Mouse (Mus musculus) cerebellum, adult 9-11 months (tissue): ENCODE measurements around the gene Astn2.
A peak's percentile ranks its signal among the peaks of the same experiment; 100 is the strongest.

Source experiments
- DNase-seq: peaks from one replicate; pipeline ENCODE4 v3.0.0; 2022

The Astn2 gene

DNA sequence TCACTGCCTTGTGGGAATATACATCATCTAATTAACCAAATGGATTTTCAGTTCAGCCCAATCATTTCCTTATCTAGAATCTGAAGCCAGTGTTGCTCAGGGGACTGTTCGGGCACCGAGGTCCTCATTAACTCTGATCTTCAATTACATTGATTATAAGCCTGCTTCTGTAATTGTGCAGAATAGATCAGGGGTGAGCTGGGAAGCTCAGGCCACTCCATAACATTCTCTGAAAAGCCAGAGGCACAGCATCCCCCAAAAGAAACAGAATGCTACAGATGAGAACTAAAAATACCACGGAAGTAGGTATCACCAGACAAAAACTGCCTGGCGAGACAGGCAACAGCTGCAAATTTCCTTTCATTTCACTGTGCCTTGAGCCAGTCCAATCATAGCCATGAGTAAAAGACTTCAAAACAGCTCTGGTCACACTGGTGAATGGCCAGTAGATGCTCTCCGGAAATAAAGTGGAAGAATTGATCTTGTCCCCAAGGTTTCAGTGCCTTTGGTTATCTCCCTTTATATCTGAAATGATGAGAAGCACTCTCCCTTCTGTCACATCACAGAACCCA lies 445.1 kb downstream of the Astn2 start:
- no peak for DNase-seq

DNA sequence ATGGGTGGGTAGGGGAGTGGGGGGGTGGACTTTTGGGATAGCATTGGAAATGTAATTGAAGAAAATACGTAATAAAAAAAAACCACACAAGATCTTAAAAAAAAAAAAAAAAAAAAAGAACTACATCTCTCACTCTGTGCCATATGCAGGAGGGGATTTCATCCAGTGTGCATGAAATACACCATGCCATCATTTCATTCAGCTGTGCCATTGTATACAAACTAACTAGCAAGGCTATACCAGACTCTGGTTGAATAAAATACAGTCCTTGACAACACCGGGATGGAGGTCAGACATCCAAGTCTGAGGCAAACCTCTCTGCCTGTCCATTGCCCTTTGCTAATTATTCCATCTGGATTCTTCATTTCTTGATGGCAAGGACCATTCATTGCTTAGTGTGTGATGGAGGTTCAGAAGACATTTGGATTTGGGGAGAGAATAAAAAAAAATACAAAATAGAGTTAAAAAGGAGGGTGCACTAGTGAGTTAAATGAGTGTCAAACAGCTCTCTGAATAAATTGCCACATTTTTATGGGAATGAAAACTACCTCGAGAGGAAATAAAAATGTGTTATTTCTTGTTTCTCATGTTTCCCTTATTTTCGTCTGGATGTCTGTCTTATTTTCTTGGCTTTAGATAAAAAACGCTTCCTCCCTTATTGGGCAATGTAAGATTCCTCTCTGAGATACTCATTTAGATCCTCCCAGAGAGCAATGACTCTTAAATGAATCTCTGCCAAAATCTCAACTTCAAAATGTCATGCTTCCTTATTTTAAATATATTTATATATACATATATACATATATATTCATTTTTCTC lies 445.8 kb downstream of the Astn2 start:
- no peak for DNase-seq

DNA sequence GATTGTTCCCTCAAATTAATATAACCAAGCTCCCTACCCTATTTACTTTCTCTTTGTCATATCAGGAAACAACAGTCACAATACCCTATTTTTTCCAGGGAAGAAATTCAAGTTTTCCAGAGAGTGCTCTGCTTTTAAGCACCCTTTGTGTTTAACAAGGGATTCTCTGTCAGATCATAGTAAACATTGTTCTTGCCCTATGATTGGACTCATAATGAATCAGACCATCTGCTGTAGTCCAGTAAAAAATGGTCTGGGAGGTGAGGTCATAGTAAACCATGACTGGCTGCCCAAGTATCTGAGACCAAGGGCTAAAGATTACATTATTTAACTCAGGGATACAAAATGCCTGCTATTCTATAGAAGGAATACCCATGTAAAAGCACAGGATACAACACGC lies 452.5 kb downstream of the Astn2 start:
- no peak for DNase-seq

DNA sequence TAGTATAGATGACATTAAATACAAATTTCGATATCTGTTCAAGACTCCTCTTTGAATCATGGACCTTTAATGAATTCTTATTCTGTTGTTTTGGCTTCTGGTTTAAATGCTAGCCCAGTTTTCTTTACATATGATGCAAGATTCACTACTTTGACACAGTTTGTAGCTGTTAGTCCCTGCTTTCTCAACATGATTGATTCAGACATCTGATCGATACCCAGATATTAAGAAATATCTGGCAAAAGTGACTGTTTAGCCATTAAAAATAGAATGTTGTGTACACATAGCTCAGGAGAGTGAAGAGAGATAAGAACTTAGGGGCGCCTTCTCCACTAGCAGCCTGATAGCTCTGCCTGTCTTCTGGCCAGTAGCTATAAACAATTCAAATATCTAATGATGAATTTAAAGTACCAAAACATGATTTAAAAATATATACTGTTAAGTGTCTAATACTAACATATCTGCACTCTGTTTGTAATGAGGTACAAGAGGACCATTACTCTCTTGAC lies 457.2 kb downstream of the Astn2 start:
- no peak for DNase-seq

DNA sequence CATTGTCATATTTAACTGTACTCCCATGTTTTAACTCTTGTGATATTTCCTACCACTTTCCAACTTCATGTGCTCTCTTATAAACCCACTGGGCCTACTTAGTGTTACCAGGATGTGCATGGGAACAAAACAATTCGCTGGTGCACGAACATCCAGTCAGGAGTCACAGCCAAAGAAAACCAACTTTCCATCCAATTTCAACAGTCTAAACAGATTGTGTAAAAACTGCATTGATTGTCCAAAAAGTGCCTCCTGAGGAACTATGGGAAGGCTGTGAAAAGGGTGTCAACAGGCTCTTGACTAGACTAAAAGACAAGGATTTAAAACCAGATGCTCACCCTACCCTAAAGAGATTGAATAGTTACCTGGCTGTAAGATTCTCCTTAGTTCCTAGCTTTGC lies 458.4 kb downstream of the Astn2 start:
- DNase-seq, result no peak

DNA sequence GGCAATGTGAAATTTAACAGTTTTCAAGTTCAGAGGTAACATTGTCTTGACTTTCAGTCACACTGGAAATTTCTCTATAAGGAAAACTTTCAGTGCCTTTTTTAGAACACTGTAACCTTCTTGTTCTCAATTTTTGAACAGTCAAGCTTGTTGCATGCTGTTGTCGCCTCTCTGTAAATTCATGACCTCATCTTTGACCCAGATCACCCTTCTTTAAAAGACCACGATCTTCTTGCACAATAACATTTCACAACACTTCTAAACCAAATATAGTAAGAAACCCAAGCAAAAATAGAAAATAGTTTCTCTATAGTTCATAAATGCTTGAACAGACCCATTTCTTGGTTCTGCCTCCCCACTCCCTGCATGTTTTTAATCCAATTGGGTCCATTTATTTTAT lies 473.5 kb downstream of the Astn2 start:
- DNase-seq, result no peak

DNA sequence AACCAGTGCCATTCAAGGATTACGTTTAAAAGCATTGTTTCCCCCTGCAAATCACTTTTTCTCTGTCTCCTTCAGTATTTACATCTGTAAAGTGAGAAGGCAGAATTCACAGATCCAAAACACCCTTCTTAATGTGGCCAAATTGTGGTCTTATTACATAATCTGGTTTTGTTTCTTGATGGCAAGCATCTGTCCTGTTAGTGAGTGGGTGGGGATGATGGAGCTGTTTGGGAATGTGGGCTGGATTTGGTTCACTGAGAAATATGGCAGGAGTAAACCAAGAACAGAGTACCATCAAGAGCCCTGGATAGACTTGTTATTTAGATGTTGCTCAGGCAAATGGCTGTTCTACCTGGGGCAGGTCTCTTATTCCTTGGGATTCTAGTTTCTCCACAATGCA lies 484.1 kb downstream of the Astn2 start:
- no peak for DNase-seq

DNA sequence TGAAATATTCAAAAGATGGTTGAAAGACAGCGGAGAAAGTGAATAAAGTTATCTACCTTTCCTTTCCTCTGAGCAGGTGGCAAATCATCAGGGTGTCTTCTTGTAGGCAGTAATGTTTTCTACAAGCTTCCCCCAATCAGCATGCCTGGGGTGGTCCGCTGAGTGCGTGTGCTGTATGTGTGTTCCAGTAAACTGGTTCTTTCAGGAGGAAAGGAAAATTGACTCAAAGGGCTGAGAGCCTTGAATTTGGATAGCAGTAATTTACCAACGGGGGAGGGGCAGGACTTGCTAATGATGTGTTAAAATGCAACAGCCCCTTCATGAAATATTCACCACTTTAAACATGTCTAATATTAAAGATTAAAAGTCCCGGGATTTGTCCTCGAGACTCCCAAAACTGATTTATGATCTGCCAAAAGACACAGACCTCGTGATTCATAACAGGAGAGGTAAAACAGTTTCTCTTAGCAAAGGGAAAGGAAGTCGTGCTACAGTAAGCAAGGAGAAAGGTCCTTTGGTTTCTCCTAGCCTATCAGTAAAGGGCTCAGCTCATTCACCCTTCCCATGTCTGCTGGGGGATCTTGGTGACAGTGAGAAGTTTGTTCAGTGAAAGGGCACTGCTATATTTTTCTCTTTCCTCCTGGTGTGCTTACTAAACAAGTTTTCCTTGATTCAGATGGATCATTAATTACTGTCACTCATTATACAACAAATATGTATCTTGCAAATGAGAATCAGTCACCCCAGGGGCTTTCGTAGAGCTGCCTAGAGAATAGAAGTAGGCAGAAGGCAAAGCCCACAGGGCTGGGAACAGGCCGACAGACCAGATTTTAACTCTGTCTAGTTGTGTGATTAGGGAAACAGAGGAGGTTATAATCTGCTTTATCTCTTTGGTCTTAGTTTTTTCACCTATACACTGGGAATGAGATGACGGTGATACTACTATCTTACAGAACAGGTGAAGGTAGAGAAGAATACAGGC lies 488.1 kb downstream of the Astn2 start:
- no peak for DNase-seq

DNA sequence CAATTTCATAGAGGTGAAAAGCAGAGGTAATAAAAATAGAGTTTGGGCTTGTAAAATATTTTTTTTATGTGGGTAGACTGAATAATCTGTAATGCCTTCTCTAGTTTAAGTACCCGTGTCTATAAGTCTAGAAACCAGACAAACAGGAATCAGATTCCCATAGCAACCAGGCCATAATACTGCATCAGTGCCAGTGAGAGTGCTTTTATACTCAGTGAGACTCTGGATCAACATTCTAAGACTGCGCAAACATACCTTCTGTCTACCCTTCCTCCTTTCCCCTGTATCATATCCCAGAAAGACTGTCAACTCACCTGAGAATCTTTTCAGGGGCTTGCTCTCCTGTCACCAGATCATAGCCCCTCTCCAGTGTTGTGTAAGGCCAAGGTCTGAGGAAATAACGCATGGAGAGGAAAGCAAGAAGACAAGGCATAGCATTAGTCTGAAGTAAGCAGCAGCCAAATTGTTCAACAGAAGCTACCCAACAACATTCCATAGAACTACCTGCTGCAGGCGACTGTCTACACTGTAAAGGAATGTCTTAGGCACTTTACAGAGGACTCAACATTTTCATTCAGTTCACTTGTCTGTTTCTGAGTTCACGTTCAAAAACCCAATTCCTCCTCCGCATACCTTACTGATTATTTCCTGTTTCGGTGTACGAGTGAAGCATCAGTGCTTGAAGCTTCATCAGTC lies 492.0 kb downstream of the Astn2 start:
- no peak for DNase-seq

DNA sequence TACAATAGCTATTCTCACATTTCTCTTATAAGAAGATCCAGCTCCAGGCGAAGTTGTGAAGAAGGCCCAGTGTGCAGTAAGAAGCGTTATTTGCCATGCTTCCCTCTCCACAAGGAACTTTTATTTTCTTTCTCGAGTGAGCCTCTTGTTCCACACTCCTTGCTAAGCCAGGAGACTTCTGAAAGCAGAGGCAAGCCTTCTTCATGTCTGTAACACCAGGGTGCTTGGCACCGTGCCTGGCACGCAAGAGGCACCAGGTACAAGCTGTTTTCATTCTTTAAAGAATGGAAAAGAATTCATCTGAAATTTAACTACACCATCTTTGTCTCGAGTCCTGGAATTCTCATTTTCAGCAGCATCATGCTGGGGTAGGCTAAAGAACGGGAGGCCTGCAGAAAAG lies 496.8 kb downstream of the Astn2 start:
- DNase-seq, result peak; percentile 69

DNA sequence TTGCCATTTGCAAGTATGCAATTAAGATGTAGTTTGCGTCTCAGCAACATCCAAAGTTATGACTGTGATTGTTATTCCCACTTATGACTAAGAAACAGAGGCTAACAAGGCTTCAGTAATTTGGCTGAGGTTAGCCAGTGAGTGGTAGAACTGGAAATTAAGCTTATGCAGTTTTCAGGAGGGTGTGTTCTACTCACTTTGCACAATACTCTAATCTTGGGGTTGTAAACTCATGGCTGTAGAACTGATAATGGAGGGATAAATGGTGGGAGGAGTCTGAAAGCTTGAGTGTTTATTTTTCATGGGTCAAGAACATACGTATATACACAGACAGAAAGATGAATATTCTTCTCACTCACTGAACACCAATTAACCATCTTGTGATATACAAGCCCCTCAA lies 499.4 kb downstream of the Astn2 start:
- no peak for DNase-seq

DNA sequence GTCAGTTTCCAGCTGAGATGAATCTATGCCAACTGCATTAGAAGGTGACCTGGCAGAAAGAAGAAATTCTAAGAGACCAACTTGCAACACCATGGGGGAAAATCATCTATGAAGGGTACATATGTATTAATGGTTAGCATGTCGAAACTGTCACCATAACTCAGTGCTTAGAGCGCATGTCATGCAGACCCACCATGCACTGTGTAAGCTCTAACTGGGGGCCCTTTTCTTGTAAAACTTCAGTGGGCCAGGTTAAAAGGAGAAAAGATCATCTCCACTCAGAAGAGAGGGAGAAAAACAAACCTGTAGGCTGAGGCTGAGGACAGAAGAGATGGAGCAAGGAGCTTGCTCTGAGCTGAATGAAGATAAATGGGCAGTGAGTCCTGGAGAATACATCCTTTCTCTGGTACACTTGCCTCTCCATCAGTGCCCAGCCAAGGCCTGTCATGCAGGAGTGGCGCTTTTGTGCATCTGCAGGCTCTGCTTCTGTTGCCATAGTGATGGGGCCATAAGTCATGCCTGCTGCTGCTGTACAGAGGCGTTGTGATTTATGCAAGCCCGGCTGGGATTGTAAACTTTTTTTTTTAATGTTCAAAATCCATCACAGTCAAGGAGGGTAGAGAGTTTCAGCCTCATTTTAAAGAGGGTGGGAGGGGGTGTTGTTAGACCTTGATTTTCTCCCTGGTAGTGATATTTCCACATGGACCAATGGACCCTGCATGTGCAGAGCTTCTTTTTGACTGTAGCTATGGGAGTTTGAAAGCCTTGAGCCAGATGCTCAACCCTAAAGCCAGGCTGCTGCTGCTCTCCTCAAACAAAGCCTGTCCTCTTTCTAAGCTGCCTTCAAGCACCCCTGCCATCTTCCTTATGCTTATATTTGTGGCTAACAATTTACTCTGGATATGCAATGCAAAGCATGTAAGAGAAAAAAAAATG lies 508.1 kb downstream of the Astn2 start:
- no peak for DNase-seq

DNA sequence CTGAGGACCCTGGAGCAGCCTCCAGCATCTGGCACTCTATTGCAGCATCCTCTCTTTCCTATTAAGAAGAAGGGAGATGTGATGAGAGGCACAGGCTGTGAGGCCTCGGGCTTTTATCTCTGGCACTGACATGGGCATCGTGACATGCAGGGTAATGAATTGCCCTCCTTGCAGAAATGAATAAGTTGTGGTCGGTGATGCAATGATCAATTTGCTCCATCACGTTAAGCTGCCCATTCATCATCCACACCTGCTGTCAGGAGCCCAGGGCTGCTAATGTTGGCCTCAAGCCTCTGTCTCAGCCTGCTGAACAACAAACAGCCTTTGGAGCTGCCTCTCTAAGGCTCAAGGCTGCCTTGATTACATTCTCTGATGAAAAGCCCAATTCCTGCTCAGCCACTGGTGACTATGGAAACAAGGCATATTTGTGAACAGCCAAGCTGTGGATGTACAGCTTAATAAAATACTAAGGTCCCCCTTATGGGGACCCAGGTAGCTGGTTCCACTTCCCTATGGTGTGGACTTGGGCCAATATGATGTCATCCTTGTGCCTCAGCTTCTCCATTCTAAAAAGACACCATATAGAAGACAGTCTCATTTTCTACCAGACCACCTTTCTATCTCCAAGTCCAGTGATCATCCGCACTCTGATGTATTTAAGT lies 515.9 kb downstream of the Astn2 start:
- DNase-seq, result peak; percentile 28

DNA sequence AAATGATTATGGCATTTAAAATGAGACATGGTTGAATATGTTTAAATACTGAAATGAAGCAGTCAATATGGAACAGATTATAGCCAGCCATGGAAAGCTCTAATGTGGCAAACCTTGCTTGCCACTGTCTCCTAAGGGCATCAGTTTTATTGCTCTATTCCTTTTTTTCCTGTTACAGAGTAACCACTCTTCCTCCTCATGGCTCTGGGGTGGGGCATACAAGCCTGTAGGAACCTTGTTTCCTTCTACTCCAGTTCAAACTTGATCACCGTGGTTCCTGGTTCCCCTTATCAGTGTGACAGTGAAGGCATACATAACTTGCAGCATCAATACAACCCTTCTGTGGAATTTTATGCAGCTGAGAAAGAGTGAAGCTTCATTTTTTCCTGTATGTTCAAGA lies 517.5 kb downstream of the Astn2 start:
- DNase-seq, result no peak

DNA sequence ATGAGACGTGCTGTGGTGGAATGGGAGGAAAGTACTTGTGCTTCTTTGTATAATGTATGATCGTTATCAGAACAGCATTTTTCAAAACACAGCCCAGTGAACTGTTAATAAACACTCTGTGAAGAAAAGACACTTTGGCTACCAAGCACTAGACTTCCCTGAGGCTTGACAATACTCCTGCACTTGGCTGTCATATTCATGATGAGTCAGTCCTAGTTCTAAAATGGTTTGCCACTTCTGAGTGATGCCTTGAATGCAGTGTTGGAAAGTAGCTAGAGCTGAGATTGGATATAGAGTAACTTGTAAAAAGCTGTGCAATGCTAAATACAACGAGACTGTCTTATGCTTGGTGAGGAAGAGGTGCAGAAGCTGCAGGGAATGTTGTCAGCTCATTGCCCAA lies 518.5 kb downstream of the Astn2 start:
- DNase-seq, result no peak

DNA sequence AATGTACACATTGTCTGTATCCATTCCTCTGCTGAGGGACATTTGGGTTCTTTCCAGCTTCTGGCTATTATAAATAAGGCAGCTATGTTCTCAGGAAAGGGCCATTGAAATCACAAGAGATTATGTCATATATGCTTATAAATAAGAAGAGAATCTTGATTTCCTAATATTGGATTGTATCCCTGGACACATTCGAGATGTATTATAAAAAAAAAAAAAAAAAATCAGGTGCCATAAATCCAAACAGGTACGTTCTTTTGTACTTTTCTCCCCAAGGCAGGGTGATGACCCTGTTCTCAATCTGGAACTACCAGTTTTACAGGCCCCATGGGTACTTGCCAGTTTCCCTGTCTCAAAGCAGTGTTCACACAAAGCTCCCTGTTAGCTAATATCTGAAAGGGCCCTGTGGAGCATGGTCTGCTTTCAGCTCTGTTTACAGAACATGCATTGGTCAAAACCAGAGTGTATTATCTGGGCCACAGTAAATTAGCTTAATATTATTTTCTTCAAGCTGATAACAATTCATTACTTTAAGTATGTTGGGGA lies 530.1 kb downstream of the Astn2 start:
- no peak for DNase-seq

DNA sequence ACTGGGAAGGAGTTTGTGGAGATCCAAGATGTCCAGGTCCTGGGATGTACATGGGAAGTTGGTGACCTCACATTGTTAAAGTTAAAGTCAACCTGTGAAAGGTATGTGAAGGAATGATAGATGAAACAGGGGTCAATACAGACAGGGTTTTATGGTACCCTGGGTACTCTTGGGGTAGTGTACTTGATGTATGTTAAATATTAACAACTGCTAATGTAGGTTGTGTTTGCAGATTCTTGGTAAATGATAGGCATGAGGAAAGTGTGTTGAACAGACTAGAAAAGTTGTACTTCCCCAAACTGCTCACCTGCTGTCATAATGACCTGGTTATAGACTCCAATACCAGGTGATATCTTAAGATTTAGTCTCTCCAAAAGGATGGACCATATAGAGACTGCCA lies 539.9 kb downstream of the Astn2 start:
- no peak for DNase-seq

DNA sequence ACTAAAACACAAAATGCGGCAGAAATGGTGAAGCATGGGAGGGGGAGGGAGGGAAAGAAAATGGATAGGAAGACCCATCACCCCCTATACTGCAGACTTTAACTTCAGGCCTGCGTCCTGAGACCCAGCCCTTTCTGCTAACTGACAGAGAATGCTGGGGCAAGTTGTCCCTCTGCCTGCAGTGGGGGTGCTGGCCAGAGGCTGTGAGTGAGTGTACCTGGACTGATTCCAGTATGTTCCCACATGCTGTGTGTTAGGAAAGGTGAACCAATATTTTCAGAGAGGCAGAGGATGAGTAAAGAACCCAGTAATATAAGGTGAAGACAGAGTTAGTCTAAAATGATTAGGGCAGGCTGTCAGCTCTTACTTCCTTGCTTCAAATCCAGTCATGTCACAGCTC lies 561.2 kb downstream of the Astn2 start:
- DNase-seq, result peak; percentile 30

DNA sequence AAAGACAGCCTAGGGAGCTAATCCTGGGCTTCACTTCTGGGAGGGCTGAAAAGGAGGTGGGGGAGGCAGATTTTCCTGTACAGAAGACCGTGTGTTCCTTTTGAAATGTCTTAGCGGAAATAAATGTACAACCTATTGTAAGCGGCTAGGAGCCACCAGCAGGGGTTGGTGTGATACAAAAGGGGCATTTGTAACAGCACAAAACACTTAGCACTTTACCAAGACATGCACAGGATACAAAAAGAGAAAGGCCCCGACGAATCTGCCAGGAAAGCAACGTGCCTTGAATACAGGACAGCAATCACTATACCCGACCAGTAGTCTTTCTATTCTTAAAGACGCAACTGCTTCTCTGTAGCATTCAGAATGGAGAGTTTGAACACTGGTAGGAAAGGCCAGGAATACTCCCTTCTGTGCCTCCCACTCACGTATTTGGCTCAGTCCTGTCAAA lies 564.8 kb downstream of the Astn2 start:
- peak; percentile 34 for DNase-seq

DNA sequence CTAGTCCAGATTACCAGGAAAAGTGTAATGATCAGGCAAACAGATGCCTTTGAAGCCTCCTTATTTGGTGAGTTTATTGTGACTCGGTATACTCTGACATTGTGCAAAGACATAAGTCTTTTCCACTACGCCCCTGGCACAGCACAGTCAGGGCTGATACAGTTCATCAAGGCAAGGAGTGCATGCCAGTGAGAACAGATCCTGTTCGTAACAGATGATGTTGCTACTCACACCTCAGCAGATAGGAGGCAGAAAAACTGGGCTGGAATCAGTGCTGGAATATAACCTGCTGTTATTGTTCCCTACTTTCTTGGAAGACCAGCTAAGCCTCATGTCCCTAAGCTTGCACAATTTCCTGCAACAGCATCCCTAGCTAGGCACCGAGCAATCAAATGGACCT lies 565.6 kb downstream of the Astn2 start:
- DNase-seq, result no peak

DNA sequence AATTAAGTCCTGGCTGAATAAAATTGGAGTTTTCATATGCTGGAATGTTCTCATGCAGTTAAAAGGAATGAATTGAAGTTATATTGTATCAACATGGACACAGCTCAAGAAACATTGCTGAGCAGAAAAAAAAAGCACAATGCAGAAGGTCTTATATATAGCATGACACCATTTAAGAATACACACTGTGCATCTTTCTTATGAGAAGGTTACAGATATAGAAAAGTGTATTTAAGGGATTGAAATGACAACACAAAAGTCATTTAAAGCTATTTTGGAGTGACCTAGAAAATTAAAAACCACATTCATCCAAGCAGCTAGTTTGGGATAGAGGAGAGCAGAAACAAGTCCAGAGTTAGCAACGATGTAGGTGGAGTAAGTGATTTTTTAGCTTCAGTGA lies 571.4 kb downstream of the Astn2 start:
- DNase-seq, result no peak
